Mouse (Mus musculus): ENCODE data around the gene Fchsd2. TPM values are rescaled to one million over a fixed set of nuclear protein-coding genes. Genes with fewer than 3 reads are reported as not detected.

Gene Fchsd2
- 43.9 TPM for polyA plus RNA-seq (2017; shearing (Covaris generic))

DNA sequence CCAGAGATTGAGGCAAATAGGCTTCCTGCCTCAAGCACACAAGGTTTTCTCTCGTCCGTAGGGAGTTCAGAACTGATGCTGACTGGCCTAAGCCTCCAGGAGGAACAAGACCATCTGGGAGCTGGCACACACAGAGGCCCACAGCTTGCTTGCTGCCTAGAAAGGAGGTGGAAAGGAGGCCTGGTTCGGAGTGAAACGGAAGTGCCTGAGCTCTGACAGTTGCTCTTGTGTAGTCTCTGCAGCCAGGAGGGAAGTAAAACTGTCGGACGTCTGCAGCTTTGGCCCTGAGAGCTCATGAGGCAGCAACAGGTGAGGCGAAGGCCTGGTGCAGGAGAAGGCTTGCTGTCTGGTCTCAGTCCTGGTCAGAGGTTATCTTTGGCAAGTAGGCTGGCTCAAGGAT is at the start of gene Fchsd2:
TSS of gene Fchsd2 (plus strand) at position 246 of the 400 bp plus-strand sequence.

DNA sequence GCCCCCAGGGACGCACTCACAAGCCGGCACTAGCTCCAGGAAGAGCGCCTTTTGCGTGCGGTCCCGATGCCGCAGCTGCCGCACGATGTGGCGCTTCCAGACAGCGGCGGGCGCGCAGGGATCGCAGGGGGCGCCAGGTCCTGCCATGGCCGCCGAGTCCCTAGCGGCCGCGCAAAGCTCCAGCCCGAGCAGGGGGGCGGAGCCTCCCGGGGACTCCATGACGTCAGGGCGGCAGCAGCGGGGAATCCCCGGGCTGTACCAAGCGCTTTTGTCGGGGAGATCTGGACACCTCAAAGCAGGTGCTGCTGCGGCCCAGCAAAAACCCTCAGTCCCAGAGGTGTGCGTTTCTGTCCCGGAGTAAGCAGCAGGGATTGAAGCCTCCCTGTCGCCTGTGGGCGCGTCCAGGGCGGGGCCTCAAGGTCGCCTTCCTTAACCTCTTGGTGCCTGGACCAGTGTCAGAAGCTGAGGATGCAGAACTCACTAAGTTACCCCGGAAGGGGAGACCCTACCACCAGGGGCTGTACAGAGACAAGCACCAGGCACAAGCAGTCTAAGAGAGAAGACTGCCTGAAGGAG is 209.3 kb downstream of the Fchsd2 start, which contains the start of gene Atg16l2:
TSS of gene Atg16l2 (minus strand) at position 371 of the 576 bp plus-strand sequence.

DNA sequence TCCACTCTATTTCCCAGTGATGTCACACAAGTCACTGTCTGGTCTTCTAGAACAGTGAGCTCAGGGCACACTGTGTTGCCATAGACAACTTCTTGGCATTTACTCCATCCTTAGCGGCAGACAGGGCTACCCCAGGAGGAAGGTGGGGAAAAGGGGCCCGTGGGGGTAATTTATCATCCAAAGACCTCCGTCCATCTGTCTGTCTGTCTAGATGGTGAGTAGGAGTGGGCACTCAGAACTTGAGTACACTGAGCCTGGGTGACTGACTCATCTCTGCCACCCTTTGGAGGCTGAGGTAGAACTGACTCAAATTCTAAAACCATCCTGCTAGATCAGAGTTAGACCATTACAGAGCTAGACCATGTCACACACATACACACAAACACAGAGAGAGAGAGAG is 224.4 kb downstream of the Fchsd2 start, which contains the start of gene Stard10:
TSS of gene Stard10 (plus strand) at position 73 of the 400 bp plus-strand sequence.

Other genes with a start within 250 kb of the Fchsd2 start
- 38.5 TPM for gene Relt, start 229.4 kb upstream of the Fchsd2 start, polyA plus RNA-seq (2017; shearing (Covaris generic))
- gene Arhgef17, start 160.8 kb upstream of the Fchsd2 start, polyA plus RNA-seq (2017; shearing (Covaris generic)), result not detected
- gene P2ry6, start 118.2 kb upstream of the Fchsd2 start, polyA plus RNA-seq (2017; shearing (Covaris generic)), result not detected
- not detected for gene P2ry2, start 80.0 kb upstream of the Fchsd2 start, polyA plus RNA-seq (2017; shearing (Covaris generic))
- 100.0 TPM for gene Atg16l2, start 209.4 kb downstream of the Fchsd2 start, polyA plus RNA-seq (2017; shearing (Covaris generic))
- gene Stard10, start 224.2 kb downstream of the Fchsd2 start, polyA plus RNA-seq (2017; shearing (Covaris generic)), result 5.0 TPM